Mouse (Mus musculus): Measurements from ENCODE around the gene Fgfr2. TPM values are rescaled to one million over a fixed set of nuclear protein-coding genes. Genes with fewer than 3 reads are reported as not detected.
"Not testable (repeated sequence)": the region's sequence is repeated elsewhere in the genome, so short reads cannot be mapped to it uniquely, and the experiment has no call there.

Gene Fgfr2
- polyA plus RNA-seq, 1 experiment from 2014 or later: 39.4 TPM

DNA sequence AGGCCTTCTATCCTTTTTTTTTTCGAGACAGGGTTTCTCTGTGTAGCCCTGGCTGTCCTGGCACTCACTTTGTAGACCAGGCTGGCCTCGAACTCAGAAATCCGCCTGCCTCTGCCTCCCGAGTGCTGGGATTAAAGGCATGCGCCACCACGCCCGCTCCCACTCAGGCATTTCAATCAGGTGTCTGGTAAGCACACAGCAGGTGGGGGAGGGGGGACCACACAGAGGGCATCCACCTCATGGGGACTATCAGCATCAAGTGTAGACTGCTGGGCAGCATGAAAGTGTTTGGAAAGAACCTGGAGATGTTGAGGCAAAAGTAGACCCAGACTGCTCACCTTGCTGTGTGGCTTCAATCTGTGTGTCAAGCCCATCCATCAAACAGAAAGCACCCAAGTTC is 27.5 kb downstream of the Fgfr2 start:
- H3K4me3 ChIP-seq (replicated peaks); H3K27me3 ChIP-seq; H3K27ac ChIP-seq; H3K9me3 ChIP-seq; H3K9ac ChIP-seq (replicated peaks); ATAC-seq; H3K4me2 ChIP-seq (replicated peaks); H3K36me3 ChIP-seq: not testable (repeated sequence)
- WGBS: 87% methylated on average over 7 of the region's 7 CpGs
- peaks cover 49% of the 10 kb centered on the region for H3K4me1 ChIP-seq (replicated peaks)

DNA sequence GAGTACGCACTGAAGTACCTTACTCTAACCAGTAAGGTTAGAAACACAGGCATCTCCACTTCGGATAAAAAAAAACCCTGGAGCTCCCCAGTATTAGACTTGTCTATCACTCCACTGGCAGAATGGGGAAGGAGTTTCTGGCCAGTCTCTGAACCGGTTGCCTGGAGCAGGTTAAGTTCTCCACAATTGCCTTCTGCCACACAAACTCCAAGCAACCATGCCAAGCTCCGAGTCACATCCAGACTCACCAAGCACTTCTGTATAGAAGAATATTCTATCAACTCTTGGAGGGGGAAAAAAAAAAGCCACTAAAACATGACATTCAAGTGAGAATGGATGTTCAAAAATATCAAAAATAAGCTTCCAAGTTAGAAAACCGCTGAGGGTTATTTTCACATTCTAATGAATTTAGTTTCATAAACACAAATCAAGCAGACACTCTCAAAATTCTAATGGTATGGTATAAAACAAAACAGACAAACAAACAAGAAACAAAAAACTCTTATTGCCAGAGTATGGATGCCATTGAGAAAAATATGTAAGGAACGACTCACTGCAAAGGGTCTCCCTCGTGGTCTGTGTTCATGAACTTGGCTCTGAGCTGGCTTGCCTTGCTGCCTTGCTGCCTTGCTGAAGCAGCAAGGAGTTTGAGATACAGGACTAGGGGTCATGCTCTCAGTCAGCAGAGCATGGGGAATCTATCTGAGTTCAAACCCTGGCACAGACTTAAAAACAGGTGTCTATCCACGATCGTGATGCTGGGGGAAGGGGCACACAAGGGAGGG is 28.2 kb downstream of the Fgfr2 start:
- 85% methylated on average over 9 of the region's 9 CpGs for WGBS
- ATAC-seq: no peak
- Histone ChIP-seq H3K4me3 (replicated peaks) (no peak overlapping the region), H3K36me3 (peaks cover 5% of the 10 kb centered on the region; the same call in 1 of the 2 replicates), H3K4me2 (replicated peaks) (no peak overlapping the region), H3K4me1 (replicated peaks) (peaks cover 49% of the 10 kb centered on the region), H3K27me3 (no peaks in the 10 kb centered on the region), H3K27ac (no peak overlapping the region), H3K9me3 (no peaks in the 10 kb centered on the region), H3K9ac (replicated peaks) (no peak overlapping the region)

DNA sequence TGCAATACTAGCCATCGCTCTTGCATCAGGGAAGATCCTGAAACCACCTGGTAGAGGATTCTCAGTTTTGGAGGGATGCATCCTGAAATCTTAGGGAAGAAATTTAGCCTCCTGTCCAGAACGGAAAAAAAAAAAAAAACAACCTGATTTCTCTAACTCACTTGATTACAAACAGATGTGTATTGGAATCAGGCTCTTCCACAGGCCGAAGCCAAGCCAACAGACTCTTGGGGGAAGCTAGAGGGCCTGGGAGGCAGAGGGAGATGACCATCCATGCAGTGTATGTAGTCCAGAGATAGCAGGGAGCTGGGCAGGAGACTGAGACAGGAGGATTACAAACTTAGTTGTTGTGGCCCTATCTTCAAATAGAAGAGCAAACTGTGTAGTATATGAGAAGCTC is 29.0 kb downstream of the Fgfr2 start:
- no peak for ATAC-seq
- Histone ChIP-seq H3K4me3 (replicated peaks) (no peak overlapping the region), H3K27me3 (no peaks in the 10 kb centered on the region), H3K36me3 (peaks cover 5% of the 10 kb centered on the region; the same call in 1 of the 2 replicates), H3K9ac (replicated peaks) (no peak overlapping the region), H3K4me2 (replicated peaks) (no peak overlapping the region), H3K4me1 (replicated peaks) (peaks cover 48% of the 10 kb centered on the region), H3K27ac (no peak overlapping the region), H3K9me3 (no peaks in the 10 kb centered on the region)
- WGBS: 90% methylated on average over 3 of the region's 3 CpGs

DNA sequence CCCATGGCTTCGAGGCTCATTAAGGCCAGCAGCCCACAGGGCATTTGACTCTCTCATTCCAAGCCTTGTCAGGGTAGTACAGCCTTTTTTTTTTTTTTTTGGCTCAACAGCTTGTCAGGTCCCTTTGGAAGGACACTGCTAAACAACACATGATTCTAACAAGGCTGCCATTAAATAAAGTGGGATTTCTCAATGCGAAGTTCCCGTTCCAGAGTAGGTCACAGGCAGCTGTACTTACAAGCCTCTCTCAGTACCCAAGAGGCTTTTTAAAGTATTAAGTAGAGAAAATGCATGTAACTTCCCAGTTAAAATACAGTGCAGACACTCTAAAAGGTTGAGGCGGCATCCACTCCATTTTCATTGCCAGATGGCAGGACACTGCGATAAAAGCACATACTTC is 29.4 kb downstream of the Fgfr2 start:
- peaks cover 5% of the 10 kb centered on the region; the same call in 1 of the 2 replicates for H3K36me3 ChIP-seq
- no peak overlapping the region for H3K9ac ChIP-seq (replicated peaks)
- no peaks in the 10 kb centered on the region for H3K27me3 ChIP-seq
- H3K4me1 ChIP-seq (replicated peaks): peaks cover 48% of the 10 kb centered on the region
- no peak overlapping the region for H3K27ac ChIP-seq
- H3K4me2 ChIP-seq (replicated peaks): no peak overlapping the region
- WGBS: 87% methylated on average over 5 of the region's 5 CpGs
- no peaks in the 10 kb centered on the region for H3K9me3 ChIP-seq
- ATAC-seq: no peak
- H3K4me3 ChIP-seq (replicated peaks): no peak overlapping the region

GRCm38 (mm10) chr7:133090641-133091040 is 32.5 kb downstream of the Fgfr2 start:
- no peaks in the 10 kb centered on the region for H3K9me3 ChIP-seq
- no peaks in the 10 kb centered on the region for H3K27me3 ChIP-seq
- peaks cover 5% of the 10 kb centered on the region; the same call in 1 of the 2 replicates for H3K36me3 ChIP-seq
- H3K27ac ChIP-seq: no peak overlapping the region
- peaks cover 42% of the 10 kb centered on the region for H3K4me1 ChIP-seq (replicated peaks)
- no peak overlapping the region for H3K9ac ChIP-seq (replicated peaks)
- WGBS: 86% methylated on average over 4 of the region's 4 CpGs
- no peak overlapping the region for H3K4me3 ChIP-seq (replicated peaks)
- no peak overlapping the region for H3K4me2 ChIP-seq (replicated peaks)
- ATAC-seq: no peak

GRCm38 (mm10) chr7:133089621-133090260 is 33.4 kb downstream of the Fgfr2 start:
- 66% methylated on average over 11 of the region's 11 CpGs for WGBS
- Histone ChIP-seq H3K27me3 (no peaks in the 10 kb centered on the region), H3K27ac (peak overlapping the region; percentile 35; the same call in 1 of the 2 replicates), H3K36me3 (peaks cover 5% of the 10 kb centered on the region; the same call in 1 of the 2 replicates), H3K9ac (replicated peaks) (no peak overlapping the region), H3K4me3 (replicated peaks) (no peak overlapping the region), H3K4me1 (replicated peaks) (peaks cover 44% of the 10 kb centered on the region), H3K4me2 (replicated peaks) (no peak overlapping the region), H3K9me3 (no peaks in the 10 kb centered on the region)
- no peak for ATAC-seq

DNA sequence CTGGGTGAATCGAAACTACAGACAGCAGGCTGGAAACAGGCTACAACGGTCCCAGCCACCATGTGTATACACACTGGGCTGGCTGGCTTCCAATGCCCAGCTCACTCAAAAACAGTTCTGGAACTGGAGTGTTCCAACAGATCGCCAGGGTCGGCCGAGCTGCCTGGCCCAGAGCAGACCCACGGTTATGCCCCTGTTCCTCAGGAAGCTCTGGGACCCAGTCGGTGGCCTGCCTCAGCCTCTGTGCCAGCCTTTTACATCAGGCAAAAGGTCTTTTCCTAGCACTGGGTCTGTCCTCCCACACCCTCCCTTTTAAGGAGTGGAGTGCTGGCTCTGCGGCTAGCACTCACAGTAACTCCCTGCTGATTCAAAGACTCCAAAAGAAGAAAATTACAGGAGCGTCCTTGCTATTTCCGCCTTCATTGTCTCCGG is 34.3 kb downstream of the Fgfr2 start:
- Histone ChIP-seq H3K27ac (peak overlapping the region; percentile 51), H3K4me1 (replicated peaks) (peaks cover 50% of the 10 kb centered on the region), H3K9me3 (no peaks in the 10 kb centered on the region), H3K9ac (replicated peaks) (0 out of 2 replicates have a peak overlapping the region, but pooled peaks have one; percentile 32), H3K27me3 (no peaks in the 10 kb centered on the region), H3K4me3 (replicated peaks) (no peak overlapping the region), H3K36me3 (peaks cover 5% of the 10 kb centered on the region; the same call in 1 of the 2 replicates), H3K4me2 (replicated peaks) (peak overlapping the region; percentile 7; the same call in 1 of the 2 replicates)
- 41% methylated on average over 11 of the region's 11 CpGs for WGBS
- ATAC-seq: peak; percentile 63

- ATAC-seq: no peak
- no peak overlapping the region for H3K4me2 ChIP-seq (replicated peaks)
- H3K9me3 ChIP-seq: no peaks in the 10 kb centered on the region
- H3K36me3 ChIP-seq: peaks cover 5% of the 10 kb centered on the region; the same call in 1 of the 2 replicates
- H3K4me3 ChIP-seq (replicated peaks): no peak overlapping the region
- no peaks in the 10 kb centered on the region for H3K27me3 ChIP-seq
- H3K9ac ChIP-seq (replicated peaks): no peak overlapping the region; the same call in 1 of the 2 replicates
- WGBS: 70% methylated on average over 4 of the region's 4 CpGs
- H3K27ac ChIP-seq: peak overlapping the region; percentile 51
- H3K4me1 ChIP-seq (replicated peaks): peaks cover 53% of the 10 kb centered on the region
Measured at GRCm38 (mm10) chr7:133088411-133088810, 34.7 kb downstream of the Fgfr2 start.

GRCm38 (mm10) chr7:133085408-133085807 is 37.7 kb downstream of the Fgfr2 start:
- no peak overlapping the region for H3K9ac ChIP-seq (replicated peaks)
- 95% methylated on average over 3 of the region's 3 CpGs for WGBS
- H3K4me3 ChIP-seq (replicated peaks): no peak overlapping the region
- peaks cover 4% of the 10 kb centered on the region; the same call in 1 of the 2 replicates for H3K36me3 ChIP-seq
- H3K9me3 ChIP-seq: no peaks in the 10 kb centered on the region
- H3K4me1 ChIP-seq (replicated peaks): peaks cover 67% of the 10 kb centered on the region
- no peak overlapping the region for H3K4me2 ChIP-seq (replicated peaks)
- H3K27ac ChIP-seq: no peak overlapping the region
- no peak for ATAC-seq
- H3K27me3 ChIP-seq: no peaks in the 10 kb centered on the region

GRCm38 (mm10) chr7:133083936-133084614 is 39.1 kb downstream of the Fgfr2 start:
- Histone ChIP-seq H3K27me3 (no peaks in the 10 kb centered on the region), H3K9me3 (no peaks in the 10 kb centered on the region), H3K4me2 (replicated peaks) (no peak overlapping the region), H3K27ac (no peak overlapping the region), H3K4me1 (replicated peaks) (peaks cover 57% of the 10 kb centered on the region), H3K4me3 (replicated peaks) (no peak overlapping the region), H3K9ac (replicated peaks) (no peak overlapping the region), H3K36me3 (peaks cover 10% of the 10 kb centered on the region; the same call in 1 of the 2 replicates)
- 85% methylated on average over 13 of the region's 13 CpGs for WGBS
- ATAC-seq: no peak

DNA sequence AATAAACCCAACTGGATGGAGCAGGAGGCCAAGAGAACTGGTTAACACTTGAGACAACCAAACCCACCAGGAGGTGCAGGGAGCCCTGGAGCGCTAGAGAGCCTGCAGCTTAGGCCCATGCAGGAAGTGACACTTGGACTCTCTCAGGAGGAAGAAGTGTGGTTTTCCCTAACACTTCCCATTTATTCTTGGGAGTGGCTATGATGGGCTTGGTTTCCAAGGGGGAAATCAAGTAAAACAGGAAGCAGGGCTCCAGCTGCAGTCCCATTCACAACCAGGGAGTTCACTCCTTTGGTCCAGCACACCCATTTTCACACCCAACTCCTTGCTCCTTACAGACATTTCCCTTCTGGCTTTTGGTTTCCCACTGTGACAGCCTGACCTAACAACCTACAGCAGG is 44.2 kb downstream of the Fgfr2 start:
- ATAC-seq: no peak
- no peaks in the 10 kb centered on the region for H3K27me3 ChIP-seq
- no peak overlapping the region for H3K27ac ChIP-seq
- WGBS: 88% methylated on average over 1 of the region's 1 CpGs
- peaks cover 56% of the 10 kb centered on the region for H3K4me1 ChIP-seq (replicated peaks)
- H3K36me3 ChIP-seq: peaks cover 10% of the 10 kb centered on the region; the same call in 1 of the 2 replicates
- no peak overlapping the region for H3K4me2 ChIP-seq (replicated peaks)
- no peak overlapping the region for H3K9ac ChIP-seq (replicated peaks)
- H3K9me3 ChIP-seq: no peaks in the 10 kb centered on the region
- no peak overlapping the region for H3K4me3 ChIP-seq (replicated peaks)

All from midbrain, embryonic 13.5 days (tissue).